Mouse (Mus musculus): Measurements from ENCODE around the gene Zswim1. TPM values are rescaled to one million over a fixed set of nuclear protein-coding genes. Genes with fewer than 3 reads are reported as not detected.
"Not testable (repeated sequence)": the region's sequence is repeated elsewhere in the genome, so short reads cannot be mapped to it uniquely, and the experiment has no call there.

Gene Zswim1
- polyA plus RNA-seq, 1 experiment from 2014 or later: 21.4 TPM

GRCm38 (mm10) chr2:164861094-164861493 is 38.6 kb downstream of the Zswim1 start:
- Histone ChIP-seq H3K4me2 (no peak overlapping the region), H3K36me3 (replicated peaks) (no peaks in the 10 kb centered on the region), H3K27me3 (peaks cover 50% of the 10 kb centered on the region), H3K27ac (no peak overlapping the region), H3K9ac (no peak overlapping the region), H3K9me3 (no peaks in the 10 kb centered on the region), H3K4me3 (replicated peaks) (no peak overlapping the region), H3K4me1 (peaks cover 26% of the 10 kb centered on the region)
- WGBS: 79% methylated on average over 4 of the region's 4 CpGs
- ATAC-seq (ENCODE audit: low FRiP score): no peak

DNA sequence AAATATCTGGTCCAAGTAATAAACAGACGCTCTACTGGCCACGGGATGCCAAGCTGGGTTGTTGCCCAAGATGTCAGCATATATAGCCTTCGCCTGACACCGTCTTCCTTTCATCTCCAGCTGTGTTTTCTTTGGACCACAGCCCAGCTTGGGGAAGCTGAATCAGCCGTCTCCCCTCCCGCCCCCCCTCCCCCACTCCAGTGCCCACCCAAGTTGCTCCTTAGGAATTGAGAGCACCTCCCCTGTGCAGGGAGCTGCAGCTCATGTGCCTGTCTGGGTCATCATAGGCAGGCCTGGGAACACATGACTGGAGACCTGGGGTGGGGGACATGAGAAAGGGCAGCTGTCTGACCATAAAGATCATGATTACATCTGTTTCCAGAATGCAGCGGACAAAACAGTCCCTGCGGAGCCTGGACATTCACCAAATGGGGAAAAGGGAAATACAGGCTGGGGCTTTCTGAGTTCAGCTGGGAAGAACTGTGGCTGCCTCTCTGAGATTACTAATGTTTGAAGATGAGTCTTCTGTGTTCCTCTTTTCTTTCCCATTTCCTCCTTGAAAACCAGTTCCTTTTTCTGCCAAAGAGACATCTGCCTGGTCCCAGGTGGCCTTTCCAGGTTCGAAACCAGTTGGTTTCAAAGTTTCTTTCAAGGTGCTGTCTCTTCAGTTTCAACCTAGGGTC is 39.8 kb downstream of the Zswim1 start:
- whole genome bisulfite sequencing: 59% methylated on average over 9 of the region's 9 CpGs

DNA sequence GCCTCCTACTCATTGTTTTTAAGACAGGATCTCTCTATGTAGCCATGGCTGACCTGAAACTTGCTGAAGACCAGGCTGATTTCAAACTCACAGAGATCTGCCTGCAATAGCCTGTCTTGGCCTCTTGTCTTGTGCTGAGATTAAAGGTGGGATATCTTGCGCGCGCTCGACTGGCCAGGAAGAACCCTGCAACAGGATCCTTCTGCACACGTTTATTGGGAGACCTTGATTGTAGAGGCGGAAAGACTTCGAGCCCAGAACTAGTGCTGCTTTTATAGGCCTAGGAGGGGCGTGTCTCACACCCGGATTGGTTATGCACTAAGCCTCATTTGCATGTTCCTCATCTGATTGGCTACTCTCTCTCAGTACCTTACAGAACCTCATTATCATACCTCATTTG is 40.9 kb downstream of the Zswim1 start:
- not testable (repeated sequence) for H3K9me3 ChIP-seq; H3K4me3 ChIP-seq (replicated peaks); H3K36me3 ChIP-seq (replicated peaks); H3K4me1 ChIP-seq; H3K9ac ChIP-seq; H3K4me2 ChIP-seq; ATAC-seq (ENCODE audit: low FRiP score); H3K27ac ChIP-seq
- peaks cover 27% of the 10 kb centered on the region for H3K27me3 ChIP-seq
- 94% methylated on average over 8 of the region's 9 CpGs for WGBS

More for the DNA sequence above, 39.8 kb downstream of the Zswim1 start:
- H3K27me3 ChIP-seq: peaks cover 38% of the 10 kb centered on the region
- H3K9me3 ChIP-seq: no peaks in the 10 kb centered on the region
- no peak overlapping the region for H3K9ac ChIP-seq
- no peak overlapping the region for H3K4me2 ChIP-seq
- no peak overlapping the region for H3K4me3 ChIP-seq (replicated peaks)
- 0 out of 2 replicates have a peak overlapping the region, but pooled peaks have one; percentile 32 for H3K27ac ChIP-seq
- no peaks in the 10 kb centered on the region for H3K36me3 ChIP-seq (replicated peaks)
- H3K4me1 ChIP-seq: peaks cover 13% of the 10 kb centered on the region
- no peak for ATAC-seq (ENCODE audit: low FRiP score)

- Histone ChIP-seq H3K36me3 (replicated peaks) (no peaks in the 10 kb centered on the region), H3K4me3 (replicated peaks) (no peak overlapping the region), H3K27me3 (peaks cover 16% of the 10 kb centered on the region), H3K9me3 (no peaks in the 10 kb centered on the region), H3K4me2 (no peak overlapping the region), H3K4me1 (peaks cover 3% of the 10 kb centered on the region; the same call in 1 of the 2 replicates), H3K9ac (no peak overlapping the region), H3K27ac (no peak overlapping the region)
- no peak for ATAC-seq (ENCODE audit: low FRiP score)
- WGBS: 83% methylated on average over 4 of the region's 4 CpGs
These were observed 42.1 kb downstream of the Zswim1 start for GRCm38 (mm10) chr2:164864593-164864992.

DNA sequence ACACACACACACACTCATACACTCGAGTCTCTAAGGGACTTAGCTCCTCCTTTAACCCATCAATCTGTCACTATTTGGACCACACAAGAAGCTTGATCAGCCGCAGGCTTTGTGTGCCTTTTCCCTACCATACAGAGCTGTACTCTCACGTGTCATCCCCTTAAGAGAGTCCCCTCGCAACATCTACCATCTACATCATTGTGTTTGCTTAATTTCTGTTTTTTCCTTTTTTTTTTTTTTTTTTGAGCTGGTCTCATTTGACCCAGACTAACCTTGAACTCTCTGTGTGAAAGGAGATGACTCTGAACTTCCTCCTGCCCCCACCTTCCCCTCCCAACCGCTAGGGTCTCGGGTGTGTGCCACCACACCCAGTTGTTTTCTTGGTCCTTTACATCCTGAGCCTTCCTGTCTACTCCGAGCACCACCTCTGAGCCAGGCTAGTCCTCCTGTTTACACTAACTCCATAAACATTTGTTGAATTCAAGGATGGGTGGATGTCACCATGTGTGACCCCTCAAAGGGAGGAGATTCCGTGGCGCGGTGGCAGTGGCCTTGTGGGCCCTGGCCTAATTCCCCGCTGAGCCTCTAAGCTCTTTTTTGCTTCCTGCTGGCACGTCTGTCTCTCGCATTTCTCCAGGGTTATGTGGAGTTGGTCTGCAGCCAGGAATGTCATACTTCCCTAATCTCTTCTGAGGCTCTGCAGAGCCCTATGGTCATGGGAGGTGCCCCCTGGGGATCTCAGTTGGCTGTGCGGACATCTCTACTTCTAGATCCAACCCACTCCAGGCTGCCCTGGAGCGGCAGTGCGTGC is 44.5 kb downstream of the Zswim1 start:
- no peak overlapping the region for H3K4me2 ChIP-seq
- no peak overlapping the region for H3K27ac ChIP-seq
- H3K36me3 ChIP-seq (replicated peaks): no peaks in the 10 kb centered on the region
- no peaks in the 10 kb centered on the region for H3K9me3 ChIP-seq
- no peak overlapping the region for H3K4me3 ChIP-seq (replicated peaks)
- ATAC-seq (ENCODE audit: low FRiP score): no peak
- 0 out of 2 replicates have a peak, but pooled peaks cover 2% of the 10 kb centered on the region for H3K27me3 ChIP-seq
- whole genome bisulfite sequencing: 74% methylated on average over 16 of the region's 16 CpGs
- H3K4me1 ChIP-seq: peaks cover 3% of the 10 kb centered on the region; the same call in 1 of the 2 replicates
- no peak overlapping the region for H3K9ac ChIP-seq

DNA sequence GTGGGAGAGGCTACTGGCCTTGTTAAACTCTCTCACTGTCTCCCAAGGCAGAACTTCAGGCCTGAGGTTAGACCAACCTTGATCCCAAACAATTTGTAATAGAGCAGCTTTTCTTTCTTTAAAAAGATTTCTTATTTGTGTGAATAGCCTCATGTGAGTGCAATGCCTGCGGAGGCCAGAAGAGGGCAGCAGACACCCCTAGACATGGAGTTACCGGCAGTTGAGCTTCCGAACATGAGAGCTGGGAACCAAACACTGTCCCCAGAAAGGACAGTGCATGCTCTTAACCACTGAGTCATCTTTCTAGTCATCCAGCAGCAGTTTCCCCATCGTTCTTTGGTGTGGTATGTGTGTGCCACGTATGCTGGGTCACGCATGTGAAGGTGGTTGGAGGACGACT is 45.1 kb downstream of the Zswim1 start:
- no peaks in the 10 kb centered on the region for H3K4me1 ChIP-seq
- 90% methylated on average over 7 of the region's 7 CpGs for WGBS
- no peak overlapping the region for H3K27ac ChIP-seq

GRCm38 (mm10) chr2:164868491-164868890 is 46.0 kb downstream of the Zswim1 start:
- no peak overlapping the region for H3K4me2 ChIP-seq
- no peak overlapping the region for H3K27ac ChIP-seq
- H3K4me1 ChIP-seq: no peaks in the 10 kb centered on the region
- H3K9me3 ChIP-seq: no peaks in the 10 kb centered on the region
- no peaks in the 10 kb centered on the region for H3K36me3 ChIP-seq (replicated peaks)
- no peaks in the 10 kb centered on the region for H3K27me3 ChIP-seq
- 89% methylated on average over 7 of the region's 7 CpGs for WGBS
- no peak overlapping the region for H3K9ac ChIP-seq
- ATAC-seq (ENCODE audit: low FRiP score): no peak
- H3K4me3 ChIP-seq (replicated peaks): no peak overlapping the region

More for the DNA sequence above, 45.1 kb downstream of the Zswim1 start:
- no peaks in the 10 kb centered on the region for H3K9me3 ChIP-seq
- no peaks in the 10 kb centered on the region for H3K27me3 ChIP-seq
- no peak for ATAC-seq (ENCODE audit: low FRiP score)
- H3K36me3 ChIP-seq (replicated peaks): no peaks in the 10 kb centered on the region
- no peak overlapping the region for H3K4me2 ChIP-seq
- H3K4me3 ChIP-seq (replicated peaks): no peak overlapping the region
- no peak overlapping the region for H3K9ac ChIP-seq

- ATAC-seq (ENCODE audit: low FRiP score): no peak
- Histone ChIP-seq H3K9ac (no peak overlapping the region), H3K9me3 (no peaks in the 10 kb centered on the region), H3K4me1 (0 out of 2 replicates have a peak, but pooled peaks cover 6% of the 10 kb centered on the region), H3K36me3 (replicated peaks) (no peaks in the 10 kb centered on the region), H3K27ac (no peak overlapping the region), H3K4me2 (no peak overlapping the region), H3K4me3 (replicated peaks) (no peak overlapping the region), H3K27me3 (no peaks in the 10 kb centered on the region)
- WGBS: 52% methylated on average over 6 of the region's 6 CpGs
These were observed 49.3 kb downstream of the Zswim1 start for GRCm38 (mm10) chr2:164871602-164872303.

DNA sequence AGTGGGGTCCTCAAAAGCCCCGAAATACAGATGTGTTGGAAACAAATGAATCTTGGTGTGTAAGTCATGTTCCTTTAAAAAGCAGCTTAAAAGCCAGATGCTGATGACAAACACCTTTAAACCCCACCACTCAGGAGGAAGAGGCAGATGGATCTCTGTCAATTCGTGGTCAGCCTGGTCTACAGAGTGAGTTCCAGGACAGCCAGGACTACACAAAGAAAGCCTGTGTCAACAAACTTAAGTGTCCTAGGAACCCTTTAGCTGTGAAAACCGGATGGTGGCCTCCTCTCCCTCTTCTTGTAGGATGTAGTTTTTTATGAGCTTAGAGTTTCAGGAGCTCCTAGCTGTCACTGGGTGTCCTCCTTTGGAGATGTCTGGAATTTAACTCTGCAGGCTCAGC is 51.1 kb downstream of the Zswim1 start:
- H3K27ac ChIP-seq: no peak overlapping the region
- peaks cover 12% of the 10 kb centered on the region for H3K4me1 ChIP-seq
- no peaks in the 10 kb centered on the region for H3K27me3 ChIP-seq
- H3K36me3 ChIP-seq (replicated peaks): peaks cover 7% of the 10 kb centered on the region; the same call in 1 of the 2 replicates
- no peaks in the 10 kb centered on the region for H3K9me3 ChIP-seq
- WGBS: 83% methylated on average over 3 of the region's 3 CpGs
- ATAC-seq (ENCODE audit: low FRiP score): no peak
- H3K4me2 ChIP-seq: no peak overlapping the region
- no peak overlapping the region for H3K4me3 ChIP-seq (replicated peaks)
- no peak overlapping the region for H3K9ac ChIP-seq

DNA sequence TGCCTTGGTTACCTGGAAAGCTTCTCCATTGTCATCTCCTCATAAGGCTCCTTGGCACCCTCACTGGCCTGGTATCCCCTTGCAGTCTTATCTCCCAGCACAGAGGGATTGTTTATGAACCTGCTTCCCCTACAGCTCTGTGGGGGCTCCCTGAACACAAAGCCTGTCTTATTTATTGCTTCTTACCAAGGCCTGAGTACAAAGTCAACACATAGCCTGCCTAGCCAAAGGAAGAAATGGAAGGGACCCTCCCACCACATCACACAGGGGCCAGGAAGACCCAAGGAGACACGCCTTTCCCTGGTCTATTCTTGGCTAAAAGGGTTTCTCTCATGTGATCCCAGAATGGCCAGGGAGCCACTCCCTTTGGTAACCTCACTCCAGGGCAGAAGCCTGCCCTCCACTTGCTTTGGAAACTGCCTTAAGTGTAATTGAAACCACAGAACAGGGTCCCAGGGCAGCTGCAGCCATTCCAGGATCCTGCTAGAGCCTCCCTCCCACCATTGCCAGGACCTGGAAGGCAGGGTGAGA is 51.8 kb downstream of the Zswim1 start:
- H3K27ac ChIP-seq: 0 out of 2 replicates have a peak overlapping the region, but pooled peaks have one; percentile 1
- peaks cover 13% of the 10 kb centered on the region for H3K4me1 ChIP-seq
- no peaks in the 10 kb centered on the region for H3K9me3 ChIP-seq
- H3K27me3 ChIP-seq: no peaks in the 10 kb centered on the region
- no peak for ATAC-seq (ENCODE audit: low FRiP score)
- peaks cover 7% of the 10 kb centered on the region; the same call in 1 of the 2 replicates for H3K36me3 ChIP-seq (replicated peaks)
- no peak overlapping the region for H3K4me2 ChIP-seq
- H3K4me3 ChIP-seq (replicated peaks): no peak overlapping the region
- no peak overlapping the region for H3K9ac ChIP-seq
- 43% methylated on average over 1 of the region's 1 CpGs for WGBS

- H3K9me3 ChIP-seq; H3K36me3 ChIP-seq (replicated peaks); ATAC-seq (ENCODE audit: low FRiP score); H3K4me2 ChIP-seq; H3K9ac ChIP-seq; H3K27me3 ChIP-seq; H3K4me3 ChIP-seq (replicated peaks); H3K27ac ChIP-seq: not testable (repeated sequence)
- H3K4me1 ChIP-seq: peaks cover 19% of the 10 kb centered on the region
- 54% methylated on average over 2 of the region's 2 CpGs for WGBS
These were observed 53.2 kb downstream of the Zswim1 start for GRCm38 (mm10) chr2:164875648-164876047.

Measured in forebrain, embryonic 12.5 days (tissue).